Mouse (Mus musculus): Measurements from ENCODE around the gene Gm4070. TPM values are rescaled to one million over a fixed set of nuclear protein-coding genes. Genes with fewer than 3 reads are reported as not detected.
"Not testable (repeated sequence)": the region's sequence is repeated elsewhere in the genome, so short reads cannot be mapped to it uniquely, and the experiment has no call there.

The Gm4070 gene
- polyA plus RNA-seq (2015; fragmentation: Nextera tagmentation; extraction: Ambion mirVana), result 0.71 and 0.89 TPM in 2 replicates

DNA sequence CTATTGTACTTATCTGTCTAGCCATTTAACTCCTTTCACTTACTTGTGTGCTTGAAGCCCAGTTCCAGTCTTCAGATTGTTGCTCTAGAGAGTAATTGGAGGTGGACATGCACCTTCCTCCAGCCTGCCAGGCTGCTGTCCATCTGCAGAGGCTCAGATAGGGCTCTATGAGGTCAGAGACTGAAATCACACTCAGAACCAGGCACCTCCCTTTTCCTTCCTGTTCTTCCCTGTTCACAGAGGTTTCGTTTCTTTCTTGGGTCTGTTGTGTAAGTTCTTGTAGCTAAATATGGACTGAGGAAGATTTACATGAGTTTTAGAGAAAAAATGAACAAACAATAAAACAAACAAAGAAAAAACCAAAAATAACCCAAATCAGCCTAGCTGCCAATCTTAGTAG is at the start of gene Gm4070:
Gene Gm4070, minus strand, starts transcription at position 156 of the 400 bp plus-strand sequence.
- not testable (repeated sequence) for ATAC-seq; H3K4me1 ChIP-seq (replicated peaks); H3K36me3 ChIP-seq; H3K4me3 ChIP-seq (replicated peaks); H3K9ac ChIP-seq; H3K27ac ChIP-seq; H3K4me2 ChIP-seq (replicated peaks); H3K27me3 ChIP-seq (replicated peaks); H3K9me3 ChIP-seq
- WGBS, result 62% methylated on average over 1 of the region's 1 CpGs

DNA sequence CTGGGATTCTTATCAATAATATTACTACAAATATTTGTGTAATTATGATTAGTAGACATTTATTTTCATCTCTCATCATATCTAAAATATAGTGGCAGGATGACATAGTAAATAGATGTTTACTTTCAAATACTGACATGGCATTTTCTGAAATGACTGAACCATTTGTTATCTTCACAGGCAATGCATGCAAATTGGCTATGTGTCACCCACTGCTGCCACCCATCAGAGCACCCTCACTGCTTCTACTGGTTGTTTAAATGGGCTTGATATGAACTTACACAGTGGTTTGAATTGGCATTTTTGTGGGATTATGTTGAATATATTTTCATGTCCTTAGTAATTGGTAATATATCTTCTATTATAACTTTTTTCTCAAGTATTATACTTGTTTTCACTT is 773 bp upstream of the Gm4070 start:
- not testable (repeated sequence) for H3K27ac ChIP-seq; H3K4me1 ChIP-seq (replicated peaks); H3K9me3 ChIP-seq; H3K4me3 ChIP-seq (replicated peaks); H3K27me3 ChIP-seq (replicated peaks); H3K36me3 ChIP-seq; H3K4me2 ChIP-seq (replicated peaks); H3K9ac ChIP-seq; ATAC-seq

DNA sequence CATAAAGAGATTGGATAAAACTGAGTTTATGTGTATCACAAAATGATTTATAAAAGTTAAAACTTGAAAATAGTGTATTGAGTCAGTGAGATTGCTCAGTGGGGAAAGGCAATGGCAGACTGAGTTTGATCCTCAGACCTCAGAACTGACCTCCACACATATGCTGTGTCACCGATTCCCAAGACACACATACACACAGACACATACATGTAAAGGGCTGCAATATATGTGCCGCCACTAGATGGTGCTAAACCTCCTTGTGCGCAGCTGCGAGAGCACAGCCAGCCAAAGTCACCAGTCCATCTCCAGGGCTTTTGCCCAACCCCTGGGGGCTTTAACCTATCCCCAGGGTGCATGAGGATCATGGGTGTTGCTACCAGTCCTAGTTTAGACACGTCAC is 1.4 kb downstream of the Gm4070 start:
- not testable (repeated sequence) for H3K36me3 ChIP-seq; H3K4me1 ChIP-seq (replicated peaks); H3K4me3 ChIP-seq (replicated peaks); H3K27me3 ChIP-seq (replicated peaks); H3K9ac ChIP-seq; H3K27ac ChIP-seq; H3K9me3 ChIP-seq; H3K4me2 ChIP-seq (replicated peaks)
- no CpG with 5 or more reads among the region's 5 CpGs for WGBS
- peak; percentile 75 for ATAC-seq

DNA sequence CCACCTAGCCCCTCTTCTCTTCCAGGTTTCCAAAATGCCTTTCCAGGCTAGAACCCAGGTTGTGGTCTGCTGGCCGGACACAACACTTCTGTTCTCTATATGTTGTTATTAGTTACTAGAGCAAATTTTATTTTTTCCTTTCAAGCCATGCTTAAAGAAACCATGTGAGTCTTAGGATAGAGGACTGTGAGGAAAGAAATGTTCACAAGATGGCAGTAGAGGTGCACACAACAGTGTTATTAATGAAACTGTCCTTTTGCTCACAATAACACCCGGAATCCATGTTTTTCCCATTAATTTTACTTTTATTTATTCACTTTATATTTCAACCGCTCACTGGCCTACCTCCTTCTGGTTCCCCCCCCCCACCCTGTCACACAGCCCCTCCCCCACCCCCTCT is 8.5 kb downstream of the Gm4070 start:
- H3K4me3 ChIP-seq (replicated peaks); H3K9ac ChIP-seq; H3K27ac ChIP-seq; H3K4me1 ChIP-seq (replicated peaks); H3K4me2 ChIP-seq (replicated peaks); ATAC-seq; H3K9me3 ChIP-seq; H3K27me3 ChIP-seq (replicated peaks); H3K36me3 ChIP-seq: not testable (repeated sequence)
- whole genome bisulfite sequencing, result 89% methylated on average over 1 of the region's 3 CpGs

DNA sequence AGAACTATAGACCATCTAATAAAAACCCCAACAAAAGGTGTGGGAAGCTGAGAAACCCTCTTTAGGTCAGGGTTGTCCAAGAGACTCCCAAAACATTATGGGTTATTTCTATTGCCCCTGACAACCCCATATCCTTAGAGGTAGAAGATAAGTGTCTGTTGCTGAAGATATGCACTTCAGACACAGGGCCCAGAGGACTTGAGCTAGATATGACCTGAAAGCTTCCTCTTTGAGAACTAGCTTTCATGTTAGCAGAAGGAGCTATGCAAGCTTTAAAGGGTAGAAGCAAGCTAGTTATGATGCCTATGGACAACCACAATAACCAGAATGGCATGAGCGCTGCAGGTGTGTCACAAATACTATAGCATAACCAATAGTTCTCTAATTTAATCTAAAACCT is 21.6 kb downstream of the Gm4070 start:
- not testable (repeated sequence) for H3K27ac ChIP-seq; H3K27me3 ChIP-seq (replicated peaks); H3K4me1 ChIP-seq (replicated peaks); H3K4me3 ChIP-seq (replicated peaks); H3K9me3 ChIP-seq; H3K36me3 ChIP-seq; H3K9ac ChIP-seq; ATAC-seq; H3K4me2 ChIP-seq (replicated peaks)
- no CpG with 5 or more reads among the region's 1 CpGs for WGBS

DNA sequence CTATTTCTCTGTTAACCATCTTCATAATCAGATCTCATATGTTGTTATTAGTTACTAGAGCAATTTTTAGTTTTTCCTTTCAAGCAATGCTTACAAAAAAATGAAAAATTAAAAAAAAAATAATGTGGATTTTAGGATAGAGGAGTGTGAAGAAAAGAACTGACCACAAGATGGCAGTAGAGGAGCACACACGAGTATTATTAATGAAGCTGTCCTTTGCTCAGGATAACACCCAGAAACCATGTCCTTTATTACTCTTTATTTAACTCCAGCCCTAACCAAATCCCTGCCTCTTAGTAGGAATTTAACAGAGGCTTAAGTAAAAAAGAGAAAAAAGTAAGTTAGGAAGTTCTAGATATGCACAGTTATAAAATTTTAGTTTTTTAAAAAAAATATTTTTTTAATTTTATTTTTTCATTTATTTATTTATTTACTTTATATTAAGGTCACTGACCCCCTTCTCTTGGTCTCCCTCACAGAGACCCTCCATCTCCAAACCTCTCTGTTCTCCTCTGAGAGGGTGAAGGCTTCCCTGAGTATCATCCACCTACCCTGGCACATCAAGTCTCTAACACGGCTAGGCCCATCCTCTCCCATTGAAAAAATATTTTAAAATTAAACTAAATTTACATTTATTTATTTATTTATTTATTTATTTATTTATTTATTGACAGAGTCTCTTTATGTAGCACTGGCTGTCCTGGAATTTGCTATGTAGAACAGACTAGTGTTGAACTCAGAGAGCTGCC is 70.0 kb downstream of the Gm4070 start:
- H3K4me1 ChIP-seq (replicated peaks); H3K4me3 ChIP-seq (replicated peaks); H3K4me2 ChIP-seq (replicated peaks); H3K27me3 ChIP-seq (replicated peaks); H3K36me3 ChIP-seq; H3K9me3 ChIP-seq; H3K9ac ChIP-seq; H3K27ac ChIP-seq: not testable (repeated sequence)
- peak; percentile 77 for ATAC-seq
- WGBS, result 100% methylated on average over 1 of the region's 2 CpGs

DNA sequence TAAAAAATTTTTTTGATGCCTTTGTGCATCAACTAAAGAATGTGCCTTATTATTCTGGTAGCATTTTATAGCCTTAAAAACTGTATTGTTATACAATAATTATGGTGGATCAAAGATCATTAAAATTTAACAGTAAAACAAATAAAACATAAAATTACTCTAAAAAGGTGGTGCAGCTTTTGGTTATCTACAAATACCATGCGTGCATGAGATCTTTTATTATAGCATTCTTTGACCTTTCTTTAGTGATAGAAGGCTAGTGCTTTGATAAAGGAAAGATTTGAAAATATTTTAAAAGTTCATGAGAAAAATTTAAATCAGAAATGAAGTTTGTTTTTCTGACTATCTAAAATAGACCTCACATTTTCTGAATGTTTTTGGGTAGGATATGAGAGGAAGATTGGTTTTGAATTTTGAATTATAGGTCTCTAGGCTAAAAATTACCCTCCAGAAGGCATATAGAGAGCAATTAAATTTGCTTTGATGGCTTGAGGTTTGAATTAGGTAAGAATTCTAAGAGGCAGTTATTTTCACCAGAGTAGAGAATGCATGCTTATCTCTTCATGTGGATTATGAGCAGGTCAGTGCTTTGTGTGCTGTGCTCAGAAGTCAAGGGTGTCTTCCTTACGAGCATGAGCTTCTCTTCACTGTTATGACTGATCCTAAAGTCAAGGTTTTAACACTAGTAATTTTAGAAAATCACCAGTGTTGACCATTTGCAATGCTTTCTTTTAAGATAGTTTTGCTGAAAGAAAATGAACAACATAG is 73.9 kb downstream of the Gm4070 start:
- H3K9ac ChIP-seq; H3K27me3 ChIP-seq (replicated peaks); H3K4me3 ChIP-seq (replicated peaks); H3K27ac ChIP-seq; H3K9me3 ChIP-seq; H3K4me2 ChIP-seq (replicated peaks); H3K36me3 ChIP-seq; H3K4me1 ChIP-seq (replicated peaks): not testable (repeated sequence)
- ATAC-seq, result peak; percentile 73
- WGBS, result 55% methylated on average over 1 of the region's 2 CpGs

DNA sequence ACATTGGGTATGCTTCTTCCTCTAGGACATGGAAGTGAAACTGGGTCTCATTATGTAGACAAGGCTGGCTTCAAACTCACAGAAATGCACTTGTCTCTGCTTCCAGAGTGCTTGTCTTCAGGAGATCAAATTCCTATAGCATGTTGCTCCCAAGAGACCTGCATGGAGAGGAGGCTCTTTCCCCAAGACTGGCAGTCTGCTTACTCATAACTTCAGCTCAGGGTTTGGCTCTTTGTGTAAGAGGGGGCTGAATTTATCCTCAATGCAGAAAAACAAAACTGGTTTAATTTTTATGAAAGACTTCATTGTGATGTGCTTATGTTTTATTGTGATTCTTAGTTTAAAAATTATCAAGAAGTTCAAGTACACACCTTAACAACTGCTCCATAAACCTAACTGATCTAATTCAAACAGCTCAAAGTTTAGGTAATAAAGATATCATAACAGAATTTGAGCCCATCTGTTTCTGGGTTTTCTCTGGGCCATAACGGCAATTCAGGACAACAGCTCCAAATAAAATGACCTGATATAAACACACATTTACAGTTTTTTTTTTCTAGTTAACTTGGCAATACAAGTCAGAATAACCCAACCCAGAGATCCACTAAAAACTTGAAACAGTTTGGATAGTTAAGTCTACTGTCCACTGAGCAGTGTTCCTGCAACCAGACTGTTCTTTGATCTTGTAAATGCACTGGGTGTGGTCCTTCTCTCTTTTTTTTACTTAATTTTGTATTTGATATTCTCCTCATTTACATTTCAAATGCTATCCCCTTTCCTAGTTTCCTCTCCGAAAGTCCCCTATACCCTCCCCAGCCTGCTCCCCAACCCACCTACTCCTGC is 97.8 kb downstream of the Gm4070 start:
- H3K4me2 ChIP-seq (replicated peaks); H3K4me3 ChIP-seq (replicated peaks); H3K27ac ChIP-seq; H3K9me3 ChIP-seq; H3K9ac ChIP-seq; H3K36me3 ChIP-seq; H3K27me3 ChIP-seq (replicated peaks); H3K4me1 ChIP-seq (replicated peaks): not testable (repeated sequence)
- ATAC-seq, result peak; percentile 83
- WGBS, result no CpG with 5 or more reads among the region's 2 CpGs

Other genes with a start within 250 kb of the Gm4070 start
- gene Ilk, start 217.4 kb downstream of the Gm4070 start, polyA plus RNA-seq (2015; fragmentation: Nextera tagmentation; extraction: Ambion mirVana), result 313 and 320 TPM in 2 replicates
- 32.4 and 34.4 TPM in 2 replicates for gene Rrp8, start 216.6 kb downstream of the Gm4070 start, polyA plus RNA-seq (2015; fragmentation: Nextera tagmentation; extraction: Ambion mirVana)
- 134 and 140 TPM in 2 replicates for gene Taf10, start 209.6 kb downstream of the Gm4070 start, polyA plus RNA-seq (2015; fragmentation: Nextera tagmentation; extraction: Ambion mirVana)
- gene Tpp1, start 201.7 kb downstream of the Gm4070 start, polyA plus RNA-seq (2015; fragmentation: Nextera tagmentation; extraction: Ambion mirVana), result 109 TPM in 2 replicates
- gene Dchs1, start 166.3 kb downstream of the Gm4070 start, polyA plus RNA-seq (2015; fragmentation: Nextera tagmentation; extraction: Ambion mirVana), result 8.2 and 8.3 TPM in 2 replicates
- 372 and 398 TPM in 2 replicates for gene Mrpl17, start 142.9 kb downstream of the Gm4070 start, polyA plus RNA-seq (2015; fragmentation: Nextera tagmentation; extraction: Ambion mirVana)

All from intestine, embryonic 15.5 days (tissue).